Mouse (Mus musculus) layer of hippocampus, adult 9-10 months (tissue): ENCODE measurements around the gene Acox3.
A peak's percentile ranks its signal among the peaks of the same experiment; 100 is the strongest.

Source experiments
- DNase-seq: peaks from one replicate; pipeline ENCODE4 v3.0.0; 2022; ENCODE audit warnings: low spot score

The Acox3 gene

GRCm38 (mm10) chr5:35610381-35610780 lies 27.5 kb downstream of the Acox3 start:
- no peak for DNase-seq

- DNase-seq: no peak
These were observed 28.3 kb downstream of the Acox3 start for GRCm38 (mm10) chr5:35611170-35611569.

DNA sequence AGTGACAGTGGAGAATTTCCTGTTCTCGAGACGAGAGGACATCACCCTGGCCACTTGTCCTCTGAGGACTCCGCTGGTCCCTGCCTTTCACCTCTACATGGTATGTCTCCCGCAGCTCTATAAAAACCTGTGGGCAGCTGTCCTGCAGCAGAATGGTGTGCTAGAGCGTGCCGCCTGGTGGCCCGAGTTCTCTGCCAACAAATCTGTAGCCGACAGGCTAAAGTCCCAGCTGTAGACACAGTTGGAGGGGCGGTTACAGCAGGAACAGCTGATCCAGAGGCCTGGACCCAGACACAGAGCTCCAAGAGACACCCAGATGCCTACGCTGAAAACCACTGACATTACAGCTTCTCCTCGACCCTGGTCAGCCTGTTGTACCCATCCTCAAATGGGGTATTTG lies 29.1 kb downstream of the Acox3 start:
- peak; percentile 8 for DNase-seq

GRCm38 (mm10) chr5:35612722-35613121 lies 29.9 kb downstream of the Acox3 start:
- DNase-seq: no peak

DNA sequence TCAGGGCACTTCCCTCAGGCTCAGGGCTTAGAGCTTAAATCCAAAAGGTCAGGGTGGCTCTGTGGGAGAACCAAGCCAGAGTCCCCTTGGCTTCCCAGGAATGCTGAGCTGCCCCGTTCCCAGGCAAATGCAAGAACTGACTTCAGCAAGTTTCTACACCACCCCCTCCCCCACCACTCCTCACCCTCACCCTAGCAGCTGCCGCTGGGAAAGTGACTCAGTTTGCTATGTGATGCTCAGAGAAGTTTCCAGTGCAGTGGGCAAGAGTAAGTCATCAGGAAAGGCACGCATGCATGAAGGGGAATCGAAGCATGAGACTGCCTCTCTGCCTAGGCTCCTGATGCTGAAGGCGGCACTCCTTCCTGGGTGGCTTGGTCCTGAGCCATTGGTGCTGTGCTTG lies 34.1 kb downstream of the Acox3 start:
- DNase-seq: no peak

DNA sequence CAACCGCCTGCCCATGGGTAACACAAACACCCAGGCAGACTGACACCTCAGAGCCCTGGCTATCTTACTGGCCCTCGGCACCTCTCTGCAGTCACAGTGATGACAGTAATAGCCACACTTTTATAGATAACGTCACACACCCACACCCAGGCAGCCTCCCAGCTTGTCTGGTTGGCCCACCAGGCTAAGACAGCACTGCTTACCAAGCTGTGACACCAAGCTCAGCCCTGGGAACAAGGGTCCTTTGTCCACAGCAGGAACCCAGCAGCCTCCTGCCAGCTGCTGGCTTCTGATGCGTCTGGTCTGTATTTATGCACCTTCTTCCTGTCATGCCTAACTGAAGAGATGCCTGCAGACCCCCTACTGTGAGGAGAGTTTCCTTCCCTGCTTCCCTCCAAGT lies 38.3 kb downstream of the Acox3 start:
- DNase-seq: no peak

DNA sequence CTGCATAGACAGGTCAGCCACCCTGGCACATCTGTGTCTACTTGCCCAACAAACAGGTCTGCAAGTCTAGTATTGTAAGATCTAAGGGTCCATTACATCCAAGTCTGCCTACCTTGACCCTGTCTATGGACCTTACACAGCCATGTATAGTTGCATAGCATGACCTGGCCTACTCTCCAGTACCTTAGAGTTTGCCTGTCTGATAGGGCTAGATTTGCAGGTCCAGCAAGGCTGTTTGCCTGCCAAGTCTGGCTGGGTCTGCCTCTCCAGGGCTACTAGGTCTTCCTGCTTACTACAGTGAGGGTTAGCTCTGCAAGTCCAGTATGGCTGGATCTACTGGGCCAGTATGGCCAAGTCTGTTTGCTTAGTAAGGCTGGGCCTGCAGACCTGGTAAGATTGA lies 41.0 kb downstream of the Acox3 start:
- no peak for DNase-seq

DNA sequence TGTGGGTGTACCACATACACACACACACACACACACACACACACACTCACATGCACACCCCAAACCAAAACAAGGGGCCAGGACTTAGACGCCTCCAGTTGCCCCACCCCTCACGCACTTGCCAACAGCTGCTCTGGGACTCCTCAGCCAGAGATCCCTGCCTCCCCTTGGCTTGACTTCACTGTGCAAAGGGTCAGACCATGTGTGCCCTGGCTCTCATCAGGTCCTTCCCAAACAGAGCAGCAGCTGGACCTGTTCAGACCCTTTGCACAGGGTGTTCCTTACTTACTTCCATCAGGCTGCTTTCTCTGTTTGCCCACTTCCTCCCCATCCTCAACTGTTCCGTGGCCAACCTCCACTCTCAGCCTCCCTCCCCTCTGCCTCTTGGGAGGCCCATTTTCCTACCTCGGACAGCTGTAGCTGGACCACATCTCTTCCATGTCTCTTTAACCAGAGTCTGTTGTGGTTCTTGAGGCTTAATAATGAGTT lies 42.0 kb downstream of the Acox3 start:
- no peak for DNase-seq

GRCm38 (mm10) chr5:35626408-35626807 lies 43.6 kb downstream of the Acox3 start:
- no peak for DNase-seq

- no peak for DNase-seq
These were observed 44.5 kb downstream of the Acox3 start for GRCm38 (mm10) chr5:35627307-35627840.

DNA sequence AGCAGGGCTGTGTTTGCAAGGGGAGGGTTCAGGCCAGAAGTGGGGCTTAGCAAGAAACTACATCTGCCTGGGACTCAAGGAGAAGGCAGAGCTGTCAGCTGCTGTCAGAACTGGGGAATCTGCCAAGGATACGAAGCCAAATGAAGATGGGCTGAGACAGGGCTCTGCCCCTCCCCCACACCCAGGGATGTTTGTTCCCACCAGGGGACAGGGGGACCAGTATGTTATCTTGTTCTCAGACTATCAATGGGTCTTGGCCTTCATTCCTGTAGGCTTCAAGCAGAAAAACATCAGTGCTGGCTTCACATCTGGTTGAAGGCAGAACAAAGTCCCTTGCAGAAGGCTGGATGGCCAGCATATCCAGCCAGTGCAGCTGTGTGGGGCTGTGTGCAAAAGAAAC lies 45.8 kb downstream of the Acox3 start:
- DNase-seq: no peak

DNA sequence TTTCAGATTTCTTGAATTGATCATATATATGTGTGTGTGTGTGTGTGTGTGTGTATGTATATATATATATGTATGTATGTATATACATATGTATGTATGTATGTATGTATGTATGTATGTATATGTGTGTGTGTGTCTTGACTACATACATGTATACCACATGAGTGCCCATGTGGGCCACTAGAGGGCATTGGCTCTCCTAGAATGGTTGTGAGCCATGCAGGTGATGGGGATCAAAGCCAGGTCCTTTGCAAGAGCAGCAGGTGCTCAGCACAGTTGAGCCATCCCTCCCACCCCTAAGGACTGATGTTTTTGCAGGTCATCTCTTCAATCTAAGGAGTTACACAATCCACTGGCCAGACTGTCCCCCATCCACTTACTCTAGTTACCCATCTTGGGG lies 46.5 kb downstream of the Acox3 start:
- no peak for DNase-seq

DNA sequence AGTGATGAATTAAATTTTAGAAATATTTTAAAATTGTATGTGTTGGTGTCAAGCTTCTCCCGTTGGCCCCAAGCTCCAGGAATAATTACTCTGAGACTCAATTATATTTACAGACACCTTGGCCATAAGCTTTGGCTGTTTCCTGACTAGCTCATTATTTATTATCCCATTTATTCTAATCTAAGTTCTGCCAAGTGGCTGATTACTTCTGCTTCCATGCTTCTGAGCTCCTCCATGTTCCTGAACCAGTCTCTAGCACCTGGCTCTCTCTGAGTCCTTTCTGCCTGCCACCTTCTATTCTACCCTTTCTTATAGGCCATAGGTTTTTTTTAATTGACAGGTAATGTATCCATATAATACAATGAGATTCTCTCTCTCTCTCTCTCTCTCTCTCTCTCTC lies 47.9 kb downstream of the Acox3 start:
- no peak for DNase-seq

DNA sequence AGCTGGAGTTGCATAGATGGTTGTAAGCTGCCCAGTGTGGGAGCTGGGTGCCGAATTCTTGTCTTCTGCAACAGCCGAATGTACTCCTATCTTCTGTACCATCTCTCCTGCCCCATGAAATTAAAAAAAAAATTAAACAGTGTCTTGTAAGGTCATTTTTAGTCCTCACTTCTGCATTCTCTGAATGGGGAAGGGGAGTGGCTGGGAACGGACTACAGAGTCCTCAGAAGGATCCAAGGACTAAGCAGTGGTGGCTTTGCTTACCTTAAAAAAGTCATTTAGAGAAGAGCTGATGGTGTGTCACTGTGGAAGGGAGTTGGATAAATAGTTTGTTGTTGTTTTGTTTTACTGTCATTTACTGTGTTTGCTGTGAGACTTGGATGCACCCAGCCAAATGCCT lies 48.4 kb downstream of the Acox3 start:
- no peak for DNase-seq

DNA sequence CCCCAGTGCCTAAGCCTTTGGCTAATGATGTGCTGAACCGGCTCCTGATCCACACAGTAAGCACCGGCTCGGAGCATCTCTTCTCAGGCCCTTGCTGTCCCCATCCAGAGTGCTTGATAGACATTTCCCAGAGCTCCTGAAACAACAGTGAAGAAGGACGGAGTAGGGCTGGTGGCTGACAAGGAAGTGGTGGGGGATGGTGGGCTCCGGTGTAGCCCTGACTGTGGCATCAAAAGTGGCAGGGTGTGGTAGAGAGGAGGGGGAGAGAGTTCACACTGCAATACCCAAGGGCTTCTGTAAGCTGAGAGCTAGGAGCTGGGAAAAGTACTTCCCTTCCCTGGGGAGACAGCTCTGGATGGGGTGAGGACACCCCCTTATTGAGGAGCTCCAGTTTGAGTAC lies 48.9 kb downstream of the Acox3 start:
- DNase-seq: no peak

- DNase-seq: no peak
These were observed 50.0 kb downstream of the Acox3 start for GRCm38 (mm10) chr5:35632841-35633240.

DNA sequence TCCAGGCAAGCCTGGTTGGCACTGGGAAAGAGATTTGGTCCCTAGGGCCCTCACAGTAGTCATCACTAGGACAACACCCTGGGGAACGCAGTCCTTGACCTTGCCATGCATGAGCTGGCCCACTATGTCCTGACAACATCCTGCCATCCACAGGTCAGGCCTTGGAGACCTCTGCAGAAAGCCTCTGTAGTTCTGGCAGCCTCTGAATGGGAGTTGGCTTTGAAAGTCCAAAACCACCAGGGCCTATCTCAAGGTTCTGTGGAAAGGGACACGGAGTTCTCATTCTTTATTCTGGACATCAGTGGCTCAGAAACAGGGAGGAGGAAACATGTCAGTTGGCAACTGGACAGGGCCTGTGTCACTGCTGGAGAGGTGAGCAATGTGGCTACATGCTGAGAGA lies 53.2 kb downstream of the Acox3 start:
- no peak for DNase-seq

GRCm38 (mm10) chr5:35641961-35642584 lies 59.2 kb downstream of the Acox3 start:
- no peak for DNase-seq

DNA sequence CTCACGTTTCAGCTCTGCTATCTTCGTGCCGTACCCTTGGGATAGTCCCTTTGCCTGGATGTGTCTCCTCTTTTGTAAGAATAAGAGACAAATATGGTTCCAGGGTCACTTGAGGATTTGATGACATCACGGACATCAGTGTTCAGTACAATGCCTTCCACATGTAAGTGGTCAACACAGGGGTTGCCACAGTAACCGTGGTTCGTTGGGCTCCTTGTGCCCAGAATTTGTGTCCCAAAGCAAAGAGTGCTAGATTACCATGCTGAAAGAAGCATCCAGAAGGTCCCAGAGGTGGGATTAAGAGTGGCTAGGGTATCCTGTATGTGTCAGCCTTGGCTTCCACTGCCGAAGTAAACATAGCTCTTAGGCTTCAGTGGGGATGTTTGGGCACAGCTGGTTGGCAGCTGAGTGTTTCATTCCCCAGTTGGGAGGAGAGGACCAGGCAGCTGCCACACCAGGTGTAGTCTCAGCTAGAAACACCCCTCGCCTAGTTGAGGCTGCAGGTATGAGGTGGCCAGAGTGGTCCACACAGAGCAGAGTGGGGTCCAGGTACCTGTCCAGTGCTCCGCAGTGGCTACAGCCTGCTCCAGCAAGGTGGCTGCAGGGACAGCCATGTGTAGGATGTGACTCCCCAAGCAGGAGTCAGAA lies 60.7 kb downstream of the Acox3 start:
- DNase-seq: no peak

DNA sequence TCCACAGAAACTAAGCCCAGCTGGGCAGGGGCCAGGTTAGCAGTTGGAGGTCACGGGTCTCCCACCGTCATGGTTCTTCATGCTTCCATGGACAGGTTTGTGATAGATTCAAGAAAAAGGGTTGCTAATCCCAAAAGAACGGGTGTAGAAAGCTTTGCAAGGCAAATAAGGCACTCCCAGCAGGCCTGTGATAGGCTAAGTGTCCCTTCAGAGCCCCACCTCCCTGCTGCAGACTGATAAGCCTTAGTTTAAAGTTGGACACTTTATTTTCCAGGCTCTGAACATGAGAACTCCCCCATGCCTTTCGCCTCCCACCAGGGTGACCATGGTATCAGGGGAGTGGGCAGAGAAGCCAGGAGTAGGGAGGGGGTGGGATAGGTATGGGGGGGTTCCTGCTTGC lies 61.2 kb downstream of the Acox3 start:
- DNase-seq: no peak

DNA sequence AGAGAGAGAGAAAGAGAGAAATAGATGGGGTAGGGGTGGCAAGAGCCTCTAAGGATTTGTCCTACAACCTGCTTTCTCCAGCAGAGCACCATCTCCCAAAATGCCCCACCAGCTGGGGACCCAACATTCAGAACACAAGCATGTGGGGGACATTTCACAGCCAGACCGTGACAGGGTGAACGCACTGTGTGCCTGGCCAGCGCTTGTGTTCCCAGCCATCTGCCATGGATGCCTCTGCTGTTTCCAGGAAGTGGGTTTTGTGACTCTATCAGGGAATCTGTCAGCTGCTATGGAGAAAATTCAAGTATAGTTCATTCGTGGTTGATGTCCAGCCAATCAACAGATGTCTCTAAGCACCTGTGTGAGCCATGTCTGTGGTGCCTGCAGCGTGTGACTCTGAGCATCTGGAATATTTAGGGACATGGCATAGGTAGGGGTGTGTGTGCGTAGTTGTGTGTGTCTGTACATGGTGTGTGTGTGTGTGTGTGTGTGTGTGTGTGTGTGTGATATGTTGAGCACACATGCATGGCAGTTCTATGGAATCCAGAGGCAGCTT lies 63.2 kb downstream of the Acox3 start:
- DNase-seq: no peak

DNA sequence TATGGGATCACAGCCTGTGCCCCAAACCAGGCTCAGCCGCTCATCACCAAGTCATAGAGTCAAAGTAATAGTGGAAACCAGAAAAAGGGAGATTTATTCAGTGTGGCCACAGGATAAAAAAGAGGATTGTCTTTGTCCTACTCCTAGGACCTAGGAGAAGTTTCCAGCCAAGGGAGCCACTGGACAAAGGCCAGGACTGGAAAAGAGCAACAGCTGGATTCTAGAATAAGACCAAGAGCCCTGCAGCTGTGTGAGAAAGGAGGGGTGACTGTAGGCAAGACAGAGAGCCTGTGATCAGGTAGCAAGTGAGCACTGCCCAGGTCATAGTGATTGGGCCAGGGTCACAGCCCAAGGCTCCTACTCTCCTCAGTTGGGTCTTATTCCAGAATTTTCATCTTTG lies 64.1 kb downstream of the Acox3 start:
- DNase-seq: no peak

DNA sequence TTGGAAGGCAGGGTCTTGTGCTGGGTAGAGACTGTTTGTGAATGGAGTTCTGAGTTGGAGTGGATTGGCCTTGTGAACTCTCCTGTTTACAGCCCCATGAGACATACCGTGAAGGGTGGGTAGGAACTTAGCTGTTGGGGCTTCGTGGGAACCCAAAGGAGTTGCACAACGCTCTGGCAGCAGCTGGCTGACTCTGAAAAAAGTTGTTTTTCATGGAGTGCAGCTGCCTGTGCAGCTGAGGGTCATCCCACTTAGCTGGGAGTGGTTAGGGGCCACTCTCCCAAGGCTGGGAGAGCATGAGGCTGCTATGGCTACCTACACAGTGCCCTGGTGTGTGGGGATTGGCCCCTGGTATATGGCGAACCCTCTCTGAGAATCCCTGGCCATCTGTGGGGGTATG lies 64.7 kb downstream of the Acox3 start:
- no peak for DNase-seq

DNA sequence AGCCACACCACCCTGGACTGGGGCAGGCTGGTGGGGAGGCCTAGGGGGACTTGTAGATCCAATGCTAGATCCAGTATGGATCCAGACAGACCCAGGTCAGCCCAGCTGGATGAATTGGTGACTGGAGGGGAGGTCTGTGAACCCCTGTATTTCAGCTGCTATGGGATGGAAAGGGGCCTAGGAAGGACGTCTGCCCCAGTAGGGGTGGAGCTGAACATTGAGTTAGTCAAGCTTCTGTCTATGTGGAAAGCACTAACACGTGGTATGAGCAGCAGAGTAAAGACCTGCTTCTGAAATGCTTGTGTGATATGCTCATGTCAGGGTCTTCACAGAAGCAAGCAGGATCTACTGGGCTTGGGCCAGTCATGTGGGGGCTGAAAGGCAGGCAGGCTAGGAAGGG lies 65.4 kb downstream of the Acox3 start:
- DNase-seq: no peak
